Mouse (Mus musculus) cerebellum, adult 9-10 months (tissue): ENCODE data around the gene Cidec.

Source experiments
- DNase-seq: peaks from one replicate; pipeline ENCODE4 v3.0.0; 2022

Cidec gene

GRCm38 (mm10) chr6:113435664-113436205, at the start of gene Cidec:
Gene Cidec, minus strand, starts transcription at chr6:113435760.
- no peak for DNase-seq

- peak; percentile 73 for DNase-seq
Observed at GRCm38 (mm10) chr6:113483729-113484128, 48.2 kb upstream of the Cidec start.

- peak; percentile 98 for DNase-seq
Observed at GRCm38 (mm10) chr6:113483100-113483615, 47.6 kb upstream of the Cidec start, which contains the start of gene Creld1. Gene Creld1, plus strand, starts transcription at chr6:113483297.

- DNase-seq = peak; percentile 63
Observed at GRCm38 (mm10) chr6:113482477-113483099, 47.0 kb upstream of the Cidec start.

- peak; percentile 50 for DNase-seq
Observed at GRCm38 (mm10) chr6:113480555-113481373, 45.2 kb upstream of the Cidec start.

GRCm38 (mm10) chr6:113478906-113479305, 43.3 kb upstream of the Cidec start:
- DNase-seq = no peak

GRCm38 (mm10) chr6:113477353-113477752, 41.8 kb upstream of the Cidec start:
- no peak for DNase-seq

- DNase-seq = no peak
Observed at GRCm38 (mm10) chr6:113473715-113474114, 38.2 kb upstream of the Cidec start.

GRCm38 (mm10) chr6:113473246-113473645, 37.7 kb upstream of the Cidec start:
- no peak for DNase-seq

- DNase-seq = no peak
Observed at GRCm38 (mm10) chr6:113472061-113472460, 36.5 kb upstream of the Cidec start.

- DNase-seq = peak; percentile 31
Observed at GRCm38 (mm10) chr6:113471297-113471936, 35.9 kb upstream of the Cidec start, which contains the start of gene Il17rc. Gene Il17rc, plus strand, starts transcription at chr6:113471427.

- peak; percentile 83 for DNase-seq
Observed at GRCm38 (mm10) chr6:113469432-113469831, 33.9 kb upstream of the Cidec start.

GRCm38 (mm10) chr6:113469021-113469420, 33.5 kb upstream of the Cidec start:
- DNase-seq = peak; percentile 84

GRCm38 (mm10) chr6:113468512-113468911, 33.0 kb upstream of the Cidec start:
- DNase-seq = no peak

GRCm38 (mm10) chr6:113465602-113466001, 30.0 kb upstream of the Cidec start:
- peak; percentile 45 for DNase-seq

GRCm38 (mm10) chr6:113464040-113464439, 28.5 kb upstream of the Cidec start:
- DNase-seq = no peak

GRCm38 (mm10) chr6:113458635-113459034, 23.1 kb upstream of the Cidec start:
- peak; percentile 62 for DNase-seq

GRCm38 (mm10) chr6:113457952-113458534, 22.5 kb upstream of the Cidec start, which contains the start of gene Il17re:
Gene Il17re, plus strand, starts transcription at chr6:113458484.
- no peak for DNase-seq

GRCm38 (mm10) chr6:113455007-113455406, 19.4 kb upstream of the Cidec start:
- DNase-seq = no peak

- DNase-seq = no peak
Observed at GRCm38 (mm10) chr6:113451839-113452238, 16.3 kb upstream of the Cidec start.

- DNase-seq = peak; percentile 65
Observed at GRCm38 (mm10) chr6:113447639-113448038, 12.1 kb upstream of the Cidec start.

GRCm38 (mm10) chr6:113444207-113444965, 8.8 kb upstream of the Cidec start:
- no peak for DNase-seq
